Mouse (Mus musculus) intestine, embryonic 15.5 days (tissue): Measurements from ENCODE around the gene Rcn3. TPM values are rescaled to one million over a fixed set of nuclear protein-coding genes. Genes with fewer than 3 reads are reported as not detected.

Experiments
- ATAC-seq: fragments of 200-750 bp; cut with Nextera tagmentation; 2 replicates; pipeline ENCODE4 v1.8.0; 2017; ENCODE audit warnings: moderate TSS enrichment, moderate library complexity
- H3K27ac ChIP-seq: fragments of 300-500 bp; sonication (generic); 2 replicates; pipeline ENCODE4 v1.5.1; 2015; ENCODE audit warnings: mild to moderate bottlenecking, inconsistent platforms
- H3K27me3 ChIP-seq: fragments of 300-500 bp; sonication (generic); replicated peaks from 2 replicates; pipeline ENCODE4 v1.6.1; 2015; ENCODE audit warnings: inconsistent platforms
- H3K36me3 ChIP-seq: fragments of 300-500 bp; sonication (generic); 2 replicates; pipeline ENCODE4 v1.6.1; 2015; ENCODE audit warnings: inconsistent platforms
- H3K4me1 ChIP-seq: fragments of 300-500 bp; sonication (generic); replicated peaks from 2 replicates; pipeline ENCODE4 v1.6.1; 2015; ENCODE audit warnings: inconsistent platforms
- H3K4me2 ChIP-seq: fragments of 300-500 bp; sonication (generic); replicated peaks from 2 replicates; pipeline ENCODE4 v1.6.1; 2015; ENCODE audit warnings: mild to moderate bottlenecking, inconsistent platforms
- H3K4me3 ChIP-seq: fragments of 300-500 bp; sonication (generic); replicated peaks from 2 replicates; pipeline ENCODE4 v1.5.1; 2015; ENCODE audit warnings: inconsistent platforms
- H3K9ac ChIP-seq: fragments of 300-500 bp; sonication (generic); 2 replicates; pipeline ENCODE4 v1.6.1; 2015; ENCODE audit warnings: inconsistent platforms
- H3K9me3 ChIP-seq: fragments of 300-500 bp; sonication (generic); 2 replicates; pipeline ENCODE4 v1.6.1; 2016; ENCODE audit warnings: inconsistent platforms
- WGBS: fragments of 180-500 bp; shearing (Covaris S2); methylation state at CpG from one replicate; pipeline ENCODE4 v1.1.7; 2015; 5-methylcytosine and 5-hydroxymethylcytosine counted together
- polyA plus RNA-seq: library from polyadenylated mRNA; unstranded; fragments of >200 nt; fragmentation: Nextera tagmentation; extraction: Ambion mirVana; gene quantifications from 2 replicates; pipeline ENCODE4 v1.2.1, GENCODE M21; 2015

The Rcn3 gene
- polyA plus RNA-seq, 1 experiment from 2014 or later, result 265 TPM

DNA sequence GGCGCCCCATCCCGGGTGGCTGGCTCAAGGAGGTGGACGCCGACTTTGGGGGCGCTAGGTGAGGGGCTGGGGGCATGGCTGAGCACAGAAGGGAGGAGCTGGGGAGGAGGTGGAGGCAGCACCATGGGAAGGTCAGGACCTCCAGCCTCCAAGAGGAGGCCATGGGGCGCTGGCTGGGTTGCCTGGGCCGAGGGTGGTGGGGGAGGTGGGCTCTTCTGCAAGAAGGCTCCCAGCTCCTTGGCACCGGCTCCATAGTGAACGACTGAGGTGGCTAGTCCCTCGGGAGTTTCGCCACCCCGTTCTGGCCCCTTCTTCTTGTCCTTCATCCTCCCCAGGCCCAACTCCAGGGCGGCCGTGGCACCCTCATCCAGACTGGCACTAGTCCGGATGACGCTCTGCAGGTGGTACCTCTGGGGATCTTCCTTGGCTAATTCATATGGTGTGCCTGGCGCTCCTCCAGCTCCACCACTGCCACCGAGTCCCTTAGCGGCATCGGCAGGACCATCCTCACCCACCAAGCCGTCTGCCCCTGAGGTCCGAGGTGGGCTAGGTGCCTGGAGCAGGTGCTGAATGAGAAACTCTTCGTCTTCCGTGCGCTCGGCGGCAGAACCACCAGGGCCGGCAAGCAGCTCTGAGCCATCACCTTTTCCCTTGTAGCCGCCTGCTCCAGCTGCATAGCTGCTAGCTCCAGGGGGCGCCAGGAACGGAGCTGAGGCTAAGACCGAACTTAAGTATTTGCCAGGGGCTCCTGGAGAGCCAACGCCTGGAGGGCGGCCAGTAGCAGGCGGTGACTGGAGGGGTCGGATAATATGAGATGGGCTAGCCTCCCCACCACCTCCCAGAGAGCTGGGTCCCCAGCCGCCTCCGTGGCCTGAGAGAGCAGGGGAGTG, 43.8 kb downstream of the Rcn3 start:
- no peak overlapping the region for H3K27ac ChIP-seq
- H3K4me3 ChIP-seq, result no peak overlapping the region
- no peaks in the 10 kb centered on the region for H3K27me3 ChIP-seq
- peaks cover 15% of the 10 kb centered on the region for H3K4me1 ChIP-seq
- peaks cover 63% of the 10 kb centered on the region for H3K36me3 ChIP-seq
- no peak overlapping the region for H3K9ac ChIP-seq
- no peak for ATAC-seq
- H3K9me3 ChIP-seq, result no peaks in the 10 kb centered on the region
- H3K4me2 ChIP-seq, result no peak overlapping the region
- WGBS, result 92% methylated on average over 38 of the region's 38 CpGs

DNA sequence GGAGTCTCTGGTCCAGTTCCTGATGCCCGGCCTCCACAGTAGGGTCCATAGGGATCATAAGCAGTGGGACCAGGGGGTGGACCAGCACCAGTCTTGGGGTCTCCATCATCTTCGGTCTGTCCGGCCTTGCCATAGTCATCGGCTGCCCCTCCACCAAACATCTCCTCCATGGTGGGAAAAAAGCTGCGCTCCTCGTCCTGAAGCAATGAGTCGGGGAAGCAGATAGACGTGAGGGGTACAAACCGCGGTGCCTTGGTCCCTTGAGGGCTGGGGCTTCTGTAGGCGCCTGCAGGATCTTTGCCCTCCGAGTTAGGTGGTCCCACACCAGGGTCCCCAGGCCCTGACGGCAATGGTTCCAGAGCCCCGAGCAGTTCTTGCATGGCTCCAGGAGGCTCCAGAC, 44.5 kb downstream of the Rcn3 start:
- H3K27ac ChIP-seq, result no peak overlapping the region
- H3K9me3 ChIP-seq, result no peaks in the 10 kb centered on the region
- peaks cover 70% of the 10 kb centered on the region for H3K36me3 ChIP-seq
- no peak for ATAC-seq
- no peaks in the 10 kb centered on the region for H3K27me3 ChIP-seq
- no peak overlapping the region for H3K4me3 ChIP-seq
- no peak overlapping the region for H3K9ac ChIP-seq
- H3K4me1 ChIP-seq, result peaks cover 15% of the 10 kb centered on the region
- WGBS, result 95% methylated on average over 14 of the region's 14 CpGs
- H3K4me2 ChIP-seq, result no peak overlapping the region

DNA sequence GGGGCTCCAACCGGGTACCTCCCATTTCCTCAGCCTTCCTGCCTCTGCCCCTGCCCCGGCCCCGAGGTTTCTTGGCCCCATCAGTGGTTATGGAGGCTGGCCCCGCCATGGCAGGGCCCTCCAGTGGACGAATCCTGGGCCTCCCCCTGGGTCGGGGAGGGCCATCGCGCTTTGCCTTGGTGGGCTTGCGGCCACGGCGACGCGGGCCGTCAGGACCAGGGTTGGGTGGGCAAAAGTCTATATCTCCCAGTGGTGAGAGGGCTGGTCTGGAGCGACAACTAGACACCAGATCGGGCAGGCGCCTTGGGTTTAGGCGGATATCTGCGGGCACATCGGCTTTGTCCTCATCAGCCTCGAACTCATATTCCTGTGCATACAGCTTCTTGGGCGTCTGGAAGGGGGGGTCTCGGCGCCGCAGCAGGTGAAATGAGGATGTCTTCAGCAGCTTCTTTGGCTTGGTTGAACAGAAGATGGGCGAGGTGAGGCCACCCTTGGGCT, 45.1 kb downstream of the Rcn3 start:
- H3K9me3 ChIP-seq, result no peaks in the 10 kb centered on the region
- peaks cover 13% of the 10 kb centered on the region for H3K4me1 ChIP-seq
- no peak overlapping the region for H3K4me3 ChIP-seq
- H3K9ac ChIP-seq, result no peak overlapping the region
- no peaks in the 10 kb centered on the region for H3K27me3 ChIP-seq
- H3K4me2 ChIP-seq, result no peak overlapping the region
- WGBS, result 93% methylated on average over 26 of the region's 26 CpGs
- peaks cover 76% of the 10 kb centered on the region for H3K36me3 ChIP-seq
- no peak for ATAC-seq
- no peak overlapping the region for H3K27ac ChIP-seq

DNA sequence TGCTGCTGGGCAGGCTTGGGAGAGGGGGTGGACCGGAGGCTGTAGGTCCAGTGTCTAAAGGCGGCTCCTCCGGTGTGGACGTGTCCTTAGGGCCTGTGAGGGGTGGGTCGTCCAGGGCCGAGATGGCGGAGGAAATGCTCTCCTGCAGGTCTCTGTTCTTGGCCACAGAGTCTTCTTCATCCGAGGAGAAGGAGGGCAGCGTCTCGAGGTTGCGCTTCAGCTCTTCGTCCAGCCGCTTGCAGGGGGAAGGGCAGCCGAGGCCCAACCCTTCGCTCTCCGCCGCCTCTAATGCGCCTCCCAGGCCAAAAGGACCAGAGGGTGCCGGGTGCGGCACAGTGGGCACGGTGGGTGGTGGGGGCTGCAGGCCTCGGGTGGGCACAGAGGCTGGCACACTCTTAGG, 46.3 kb downstream of the Rcn3 start:
- no peak overlapping the region for H3K9ac ChIP-seq
- no peak overlapping the region for H3K4me3 ChIP-seq
- no peak overlapping the region for H3K4me2 ChIP-seq
- peaks cover 3% of the 10 kb centered on the region; the same call in 1 of the 2 replicates for H3K4me1 ChIP-seq
- H3K27ac ChIP-seq, result no peak overlapping the region
- no peak for ATAC-seq
- peaks cover 86% of the 10 kb centered on the region for H3K36me3 ChIP-seq
- H3K27me3 ChIP-seq, result no peaks in the 10 kb centered on the region
- H3K9me3 ChIP-seq, result no peaks in the 10 kb centered on the region
- WGBS, result 92% methylated on average over 22 of the region's 22 CpGs

DNA sequence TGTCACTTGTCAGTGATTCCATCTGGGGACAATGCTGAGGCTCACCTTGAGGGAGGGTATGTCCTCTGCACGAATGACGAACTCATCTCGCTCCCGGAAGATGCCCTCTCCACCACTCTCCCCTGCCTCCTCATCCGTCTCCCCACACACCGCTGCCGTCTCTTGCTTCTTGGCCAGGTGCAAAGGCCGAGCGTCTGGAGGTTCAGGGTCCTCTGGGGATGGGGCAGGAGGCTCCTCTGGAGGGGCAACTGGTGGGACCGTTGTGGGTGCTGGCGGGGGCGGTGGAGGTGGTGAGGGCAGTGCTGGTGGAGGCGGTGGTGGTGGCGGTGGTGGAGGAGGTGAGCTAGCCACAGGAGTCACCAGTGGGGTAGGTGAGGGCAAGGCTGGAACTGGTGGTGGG, 48.7 kb downstream of the Rcn3 start:
- no peak for ATAC-seq
- Histone ChIP-seq H3K27ac (no peak overlapping the region), H3K9me3 (no peaks in the 10 kb centered on the region), H3K4me2 (no peak overlapping the region), H3K4me1 (no peaks in the 10 kb centered on the region), H3K9ac (no peak overlapping the region), H3K36me3 (peaks cover 85% of the 10 kb centered on the region), H3K4me3 (no peak overlapping the region), H3K27me3 (no peaks in the 10 kb centered on the region)
- 94% methylated on average over 14 of the region's 14 CpGs for WGBS

DNA sequence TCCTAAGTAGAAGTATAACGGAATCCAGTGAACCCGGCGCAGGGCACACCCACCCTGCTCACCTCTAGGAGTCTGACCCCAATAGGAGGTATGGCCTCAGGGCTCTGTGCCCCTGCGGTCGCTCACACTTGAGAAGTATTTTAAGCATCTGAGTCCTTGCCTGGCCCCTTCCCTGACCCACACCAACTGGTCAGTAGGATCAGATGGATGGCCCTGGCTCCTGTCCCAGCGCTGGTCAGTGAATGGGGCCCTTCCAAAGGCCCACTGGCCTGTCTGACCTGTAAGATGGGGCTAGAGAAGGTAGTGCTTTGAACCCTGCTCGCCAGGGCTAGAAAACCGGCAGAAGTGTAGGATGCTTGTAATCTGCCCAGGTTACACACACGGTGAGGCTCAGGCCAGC, 51.2 kb downstream of the Rcn3 start:
- Histone ChIP-seq H3K27me3 (no peaks in the 10 kb centered on the region), H3K27ac (no peak overlapping the region), H3K4me2 (no peak overlapping the region), H3K9me3 (no peaks in the 10 kb centered on the region), H3K36me3 (peaks cover 70% of the 10 kb centered on the region), H3K4me1 (no peaks in the 10 kb centered on the region), H3K4me3 (no peak overlapping the region), H3K9ac (no peak overlapping the region)
- WGBS, result 92% methylated on average over 9 of the region's 9 CpGs
- no peak for ATAC-seq

DNA sequence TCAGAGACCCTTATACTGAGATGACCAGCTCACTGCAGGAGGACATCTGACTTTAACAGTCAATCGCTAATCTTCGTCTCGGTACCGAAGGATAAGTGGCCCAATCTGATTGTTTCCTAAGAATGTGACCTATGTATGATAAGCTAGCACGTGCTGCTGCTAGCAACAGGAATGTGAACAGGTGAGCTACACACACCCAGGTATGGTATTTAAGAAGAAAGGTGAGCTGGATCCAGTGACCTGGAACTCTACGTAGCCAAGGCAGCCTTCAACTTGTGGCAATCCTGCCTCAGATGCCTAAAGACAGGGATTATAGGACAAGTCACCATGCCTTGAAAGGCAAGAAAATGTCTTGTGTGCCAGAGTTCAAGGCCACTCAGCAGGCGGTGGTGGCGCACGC, 53.6 kb downstream of the Rcn3 start:
- Histone ChIP-seq H3K27me3 (no peaks in the 10 kb centered on the region), H3K9me3 (no peaks in the 10 kb centered on the region), H3K4me3 (no peak overlapping the region), H3K36me3 (peaks cover 73% of the 10 kb centered on the region), H3K4me2 (no peak overlapping the region), H3K9ac (no peak overlapping the region), H3K27ac (no peak overlapping the region), H3K4me1 (no peaks in the 10 kb centered on the region)
- 89% methylated on average over 9 of the region's 9 CpGs for WGBS
- ATAC-seq, result no peak

DNA sequence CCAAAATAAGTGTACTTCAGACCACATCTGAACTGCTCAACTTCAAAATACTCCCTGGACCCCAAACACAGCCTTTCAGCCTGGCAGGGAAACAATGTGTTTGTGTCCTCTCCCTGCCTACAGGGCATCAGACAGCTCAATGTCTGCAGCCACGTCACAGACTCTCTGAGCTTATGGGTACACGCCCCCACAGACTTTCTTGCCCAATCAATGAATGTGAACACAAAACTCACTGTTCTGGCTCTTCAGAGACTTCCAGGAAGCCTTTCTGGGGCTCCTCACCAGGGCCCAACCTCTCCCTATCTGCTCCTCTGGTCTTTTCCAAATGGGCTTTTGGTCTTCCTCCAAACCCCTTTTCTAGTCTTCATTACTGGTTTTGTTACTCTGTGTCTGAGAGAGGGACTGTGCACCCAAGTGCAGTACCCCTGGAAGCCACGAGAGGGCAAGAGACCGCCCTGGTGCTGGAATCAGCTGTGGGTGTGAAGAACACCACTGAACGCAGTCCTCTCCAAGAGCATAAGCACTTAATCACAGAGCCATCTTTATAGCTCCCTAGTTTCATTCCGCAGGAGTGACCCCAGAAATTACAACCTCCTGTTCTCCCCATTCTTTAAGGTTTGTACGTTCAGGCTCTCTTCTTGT, 54.2 kb downstream of the Rcn3 start:
- Histone ChIP-seq H3K4me3 (no peak overlapping the region), H3K4me2 (no peak overlapping the region), H3K27ac (no peak overlapping the region), H3K4me1 (no peaks in the 10 kb centered on the region), H3K27me3 (no peaks in the 10 kb centered on the region), H3K36me3 (peaks cover 72% of the 10 kb centered on the region), H3K9me3 (no peaks in the 10 kb centered on the region), H3K9ac (no peak overlapping the region)
- WGBS, result 66% methylated on average over 7 of the region's 7 CpGs
- peak; percentile 55; the same call in 1 of the 2 replicates for ATAC-seq

DNA sequence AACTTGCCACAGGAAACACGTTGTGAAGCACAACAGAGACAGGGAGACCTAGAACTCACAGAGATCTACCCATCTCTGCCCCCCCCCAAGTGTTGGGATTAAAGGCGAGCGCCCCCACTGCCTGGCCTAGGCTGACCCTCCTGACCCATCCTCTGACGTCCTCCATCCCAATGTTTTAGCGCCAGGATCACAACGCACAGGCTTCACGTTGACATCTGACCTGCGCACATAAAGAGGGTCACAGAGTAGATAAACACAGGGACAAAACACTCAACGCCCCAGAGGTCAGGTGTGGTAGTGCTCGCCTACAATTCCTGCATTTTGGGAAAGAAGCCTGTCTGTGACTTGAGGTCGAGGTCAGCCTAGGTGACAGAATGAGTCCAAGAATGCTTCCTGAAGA, 55.3 kb downstream of the Rcn3 start:
- Histone ChIP-seq H3K4me2 (no peak overlapping the region), H3K4me3 (no peak overlapping the region), H3K36me3 (peaks cover 67% of the 10 kb centered on the region), H3K9me3 (no peaks in the 10 kb centered on the region), H3K27me3 (no peaks in the 10 kb centered on the region), H3K9ac (no peak overlapping the region), H3K27ac (no peak overlapping the region), H3K4me1 (no peaks in the 10 kb centered on the region)
- no peak for ATAC-seq
- WGBS, result 80% methylated on average over 11 of the region's 11 CpGs

DNA sequence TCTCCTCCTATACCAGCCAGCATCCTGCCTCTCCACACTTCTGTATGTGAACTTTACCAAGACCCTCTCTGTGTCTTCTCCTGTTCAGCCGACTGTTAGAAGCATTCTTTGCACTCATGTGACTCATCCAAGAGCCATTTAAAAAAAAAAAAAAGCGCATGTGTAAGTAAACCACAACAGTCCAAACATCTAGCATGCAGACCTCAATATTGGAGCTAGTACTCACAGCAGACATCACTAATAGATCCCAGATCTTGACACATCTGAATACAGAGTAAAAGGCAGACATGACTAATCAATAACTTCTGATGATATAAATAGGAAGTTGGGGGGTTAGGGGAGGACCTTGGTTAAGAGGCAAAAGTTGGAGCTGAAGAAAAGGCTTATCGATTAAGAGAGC, 56.4 kb downstream of the Rcn3 start:
- Histone ChIP-seq H3K27me3 (no peaks in the 10 kb centered on the region), H3K4me2 (no peak overlapping the region)
- 83% methylated on average over 3 of the region's 3 CpGs for WGBS

DNA sequence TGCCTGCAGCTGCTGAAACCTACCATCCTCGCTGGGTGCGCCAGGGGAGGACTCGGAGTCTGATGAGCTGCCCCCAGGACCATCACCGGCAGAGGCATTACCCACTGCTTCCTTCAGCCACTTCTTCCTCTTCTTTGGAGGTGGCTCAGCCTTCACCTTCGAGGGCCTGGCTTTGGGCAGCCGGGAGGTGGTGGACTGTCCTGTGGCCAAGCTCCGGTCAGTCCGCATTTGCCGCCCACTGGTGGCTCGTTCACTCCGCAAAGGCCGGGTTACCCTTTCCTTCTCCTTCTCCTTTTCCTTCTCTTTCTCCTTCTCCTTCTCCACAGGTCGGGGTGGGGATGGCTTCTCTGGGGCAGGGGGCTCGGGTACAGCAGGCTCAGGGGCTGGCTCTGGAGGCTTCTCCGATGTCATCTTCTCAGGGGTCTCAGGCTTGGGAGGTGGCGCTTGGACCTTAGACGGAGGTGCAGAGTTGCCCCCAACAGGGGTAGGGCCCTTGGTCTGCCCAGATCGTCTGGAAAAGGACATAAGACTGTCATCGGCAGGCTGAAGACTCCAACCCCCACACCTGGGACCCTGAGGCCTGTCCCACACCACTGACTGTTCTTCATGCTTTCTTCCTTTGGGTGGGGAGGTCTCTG, 58.2 kb downstream of the Rcn3 start:
- ATAC-seq, result no peak
- Histone ChIP-seq H3K4me1 (no peaks in the 10 kb centered on the region), H3K9me3 (no peaks in the 10 kb centered on the region), H3K4me3 (no peak overlapping the region), H3K36me3 (peaks cover 61% of the 10 kb centered on the region), H3K27me3 (no peaks in the 10 kb centered on the region), H3K4me2 (no peak overlapping the region), H3K27ac (no peak overlapping the region), H3K9ac (no peak overlapping the region)
- 92% methylated on average over 19 of the region's 19 CpGs for WGBS

More for the DNA sequence above, 56.4 kb downstream of the Rcn3 start:
- no peaks in the 10 kb centered on the region for H3K4me1 ChIP-seq
- no peak overlapping the region for H3K27ac ChIP-seq
- no peaks in the 10 kb centered on the region for H3K9me3 ChIP-seq
- peaks cover 64% of the 10 kb centered on the region for H3K36me3 ChIP-seq
- H3K4me3 ChIP-seq, result no peak overlapping the region
- H3K9ac ChIP-seq, result no peak overlapping the region
- no peak for ATAC-seq
